Mouse (Mus musculus) limb, embryonic 10.5 days (tissue): Measurements from ENCODE around the gene Ggt7. TPM values are rescaled to one million over a fixed set of nuclear protein-coding genes. Genes with fewer than 3 reads are reported as not detected.

Experiments used
- polyA plus RNA-seq: library from polyadenylated mRNA; unstranded; fragments of >200 nt; fragmentation: Nextera tagmentation; extraction: Ambion mirVana; gene quantifications from 2 replicates; pipeline ENCODE4 v1.2.1, GENCODE M21; 2016

The Ggt7 gene
- polyA plus RNA-seq, 1 experiment from 2014 or later, result 3.2 TPM

Other genes with a start within 250 kb of the Ggt7 start
- gene Map1lc3a, start 241.9 kb downstream of the Ggt7 start, polyA plus RNA-seq, result 83.8 and 102 TPM in 2 replicates
- gene Pigu, start 160.8 kb downstream of the Ggt7 start, polyA plus RNA-seq, result 51.7 and 53.9 TPM in 2 replicates
- gene Trp53inp2, start 137.2 kb downstream of the Ggt7 start, polyA plus RNA-seq, result 15.2 and 23.5 TPM in 2 replicates
- gene Ncoa6, start 44.3 kb downstream of the Ggt7 start, polyA plus RNA-seq, result 19.6 and 21.1 TPM in 2 replicates
- 5.3 and 9.2 TPM in 2 replicates for gene Acss2, start 289 bp downstream of the Ggt7 start, polyA plus RNA-seq
- gene Gss, start 74.6 kb upstream of the Ggt7 start, polyA plus RNA-seq, result 24.3 and 25.1 TPM in 2 replicates
- gene Myh7b, start 93.0 kb upstream of the Ggt7 start, polyA plus RNA-seq, result 0.36 and 0.63 TPM in 2 replicates
- 125 and 141 TPM in 2 replicates for gene Trpc4ap, start 174.1 kb upstream of the Ggt7 start, polyA plus RNA-seq
- gene Edem2, start 211.2 kb upstream of the Ggt7 start, polyA plus RNA-seq, result 22.1 and 26.6 TPM in 2 replicates
- not detected in 2 replicates for gene Gm17581, start 217.6 kb upstream of the Ggt7 start, polyA plus RNA-seq
- gene Procr, start 232.9 kb upstream of the Ggt7 start, polyA plus RNA-seq, result 0.87 and 1.9 TPM in 2 replicates